Mouse (Mus musculus): ENCODE results near the gene Pnpo. TPM values are rescaled to one million over a fixed set of nuclear protein-coding genes. Genes with fewer than 3 reads are reported as not detected.
A peak's percentile ranks its signal among the peaks of the same experiment; 100 is the strongest.

Gene Pnpo
- total and polyA plus RNA-seq, 2 experiments from 2014 or later: 26.9 to 37.4 TPM

DNA sequence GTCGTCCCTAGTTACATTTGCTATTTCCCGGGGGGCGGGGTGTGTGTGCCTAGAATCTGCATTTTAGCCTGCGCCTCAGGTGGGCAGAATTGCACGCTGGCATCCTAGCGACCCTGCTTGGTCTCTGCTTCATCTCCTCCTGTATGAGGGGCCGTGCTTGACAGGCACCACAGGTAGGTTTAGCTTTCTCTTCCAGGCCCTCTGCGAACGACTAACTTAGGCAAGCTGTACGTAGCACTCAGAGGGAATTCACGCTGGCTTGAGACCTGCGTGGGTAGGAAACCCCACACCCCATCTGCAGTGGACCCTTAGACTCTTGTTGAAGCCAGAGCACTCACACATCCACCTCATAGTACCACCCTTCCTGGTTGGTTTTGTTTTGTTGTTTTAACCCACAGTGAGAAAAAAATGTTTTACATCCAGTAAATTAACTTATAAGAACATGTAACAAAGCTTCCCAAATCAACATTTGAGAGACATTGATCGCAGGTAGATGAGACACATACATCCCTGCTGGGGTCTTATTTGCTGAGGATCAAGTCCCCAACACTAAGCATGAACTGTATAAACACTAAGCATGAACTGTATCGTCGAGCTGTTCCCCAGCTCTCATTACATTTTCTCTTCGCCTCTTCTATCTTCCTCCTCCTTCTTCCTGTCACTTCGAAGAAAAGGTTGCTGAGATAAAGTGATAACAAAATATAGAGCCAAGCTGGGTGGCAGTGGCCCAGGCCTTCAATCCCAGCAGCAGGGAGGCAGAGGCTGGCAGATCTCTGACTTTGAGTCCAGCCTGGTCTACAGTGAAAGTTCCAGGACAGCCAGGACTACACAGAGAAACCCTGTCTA, 34.8 kb upstream of the Pnpo start:
- Histone ChIP-seq H3K9ac (replicated peaks; ENCODE audit: low read length, poor library complexity, severe bottlenecking) (peak overlapping the region; percentile 64), H3K9me3 (ENCODE audit: low read length) (no peaks in the 10 kb centered on the region), H3K36me3 (ENCODE audit: insufficient read depth, low read length) (no peaks in the 10 kb centered on the region), H3K4me2 (ENCODE audit: low read depth, low read length, poor library complexity, severe bottlenecking) (peak overlapping the region; percentile 88), H3K27ac (ENCODE audit: low read depth, low read length) (peak overlapping the region; percentile 77), H3K4me3 (ENCODE audit: low read depth, low read length) (peak overlapping the region; percentile 90), H3K27me3 (ENCODE audit: insufficient read depth, low read length) (no peaks in the 10 kb centered on the region), H3K4me1 (ENCODE audit: insufficient read depth, low read length) (peaks cover 11% of the 10 kb centered on the region)
- ATAC-seq (ENCODE audit: low FRiP score) (no peak), DNase-seq (ENCODE audit: low spot score) (no peak)
- TF ChIP-seq CTCF (IDR thresholded peaks at IDR 0.05): no peak
- 30% methylated on average over 17 of the region's 17 CpGs for WGBS

DNA sequence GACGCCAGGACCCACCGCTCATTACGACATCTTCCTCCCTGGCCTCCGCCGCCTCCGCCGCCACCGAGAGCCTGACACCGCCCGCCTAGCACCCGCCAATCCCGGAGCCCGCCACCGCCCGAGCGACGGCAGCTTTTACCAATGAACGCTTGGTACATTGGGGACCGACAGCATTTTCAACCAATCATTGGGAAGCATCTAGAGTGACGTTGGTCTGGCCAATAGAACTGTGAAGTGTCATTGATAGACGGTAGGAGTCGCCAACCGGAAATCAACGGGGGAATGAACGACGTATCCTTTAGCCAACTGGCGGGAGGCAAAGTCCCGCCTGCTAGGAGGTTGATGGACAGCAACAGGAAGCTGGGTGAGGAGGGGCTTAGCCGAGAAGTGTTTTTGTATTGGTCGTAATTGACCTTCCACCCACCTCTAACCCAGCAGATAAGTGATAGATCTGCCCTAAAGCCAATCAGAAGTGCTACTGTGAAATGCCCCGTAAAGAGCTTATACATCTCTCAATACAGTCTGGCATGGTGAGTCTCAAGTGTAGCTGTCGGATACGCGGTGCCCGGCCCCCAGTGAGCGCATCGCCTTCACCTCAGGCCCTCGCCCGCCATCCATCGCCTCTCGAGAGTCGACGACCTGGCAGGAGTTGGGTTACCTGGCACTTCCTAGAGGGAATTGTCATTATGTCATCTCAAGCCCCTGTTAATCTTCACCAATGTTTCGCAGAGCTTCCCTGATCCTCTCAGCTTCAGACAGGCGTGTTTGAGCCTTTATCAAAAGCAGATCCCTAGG, 34.0 kb upstream of the Pnpo start:
- peaks cover 11% of the 10 kb centered on the region for H3K4me1 ChIP-seq (ENCODE audit: insufficient read depth, low read length)
- peak overlapping the region; percentile 82 for H3K9ac ChIP-seq (replicated peaks; ENCODE audit: low read length, poor library complexity, severe bottlenecking)
- H3K27ac ChIP-seq (ENCODE audit: low read depth, low read length): peak overlapping the region; percentile 98
- DNase-seq (ENCODE audit: low spot score) (peak; percentile 100), ATAC-seq (ENCODE audit: low FRiP score) (peak; percentile 97)
- no peaks in the 10 kb centered on the region for H3K36me3 ChIP-seq (ENCODE audit: insufficient read depth, low read length)
- peak overlapping the region; percentile 90 for H3K4me3 ChIP-seq (ENCODE audit: low read depth, low read length)
- TF ChIP-seq CTCF (IDR thresholded peaks at IDR 0.05): 0 out of 2 replicates have a peak, but pooled peaks have one; percentile 3
- H3K4me2 ChIP-seq (ENCODE audit: low read depth, low read length, poor library complexity, severe bottlenecking): peak overlapping the region; percentile 88
- under 1% methylated on average over 45 of the region's 45 CpGs for WGBS
- H3K9me3 ChIP-seq (ENCODE audit: low read length): no peaks in the 10 kb centered on the region
- no peaks in the 10 kb centered on the region for H3K27me3 ChIP-seq (ENCODE audit: insufficient read depth, low read length)

GRCm38 (mm10) chr11:96976911-96977591, 33.3 kb upstream of the Pnpo start:
- no peaks in the 10 kb centered on the region for H3K36me3 ChIP-seq (ENCODE audit: insufficient read depth, low read length)
- H3K4me1 ChIP-seq (ENCODE audit: insufficient read depth, low read length): peaks cover 15% of the 10 kb centered on the region
- H3K4me2 ChIP-seq (ENCODE audit: low read depth, low read length, poor library complexity, severe bottlenecking): peak overlapping the region; percentile 79
- no peaks in the 10 kb centered on the region for H3K9me3 ChIP-seq (ENCODE audit: low read length)
- H3K4me3 ChIP-seq (ENCODE audit: low read depth, low read length): peak overlapping the region; percentile 90
- H3K9ac ChIP-seq (replicated peaks; ENCODE audit: low read length, poor library complexity, severe bottlenecking): peak overlapping the region; percentile 82
- ATAC-seq (ENCODE audit: low FRiP score) (peak; percentile 73), DNase-seq (ENCODE audit: low spot score) (peak; percentile 88)
- TF ChIP-seq CTCF (IDR thresholded peaks at IDR 0.05): peak; percentile 33; the same call in 1 of the 2 replicates
- H3K27me3 ChIP-seq (ENCODE audit: insufficient read depth, low read length): no peaks in the 10 kb centered on the region
- H3K27ac ChIP-seq (ENCODE audit: low read depth, low read length): peak overlapping the region; percentile 98
- under 1% methylated on average over 35 of the region's 50 CpGs for WGBS

GRCm38 (mm10) chr11:96976379-96976687, 32.5 kb upstream of the Pnpo start:
- peak; percentile 24 for DNase-seq (ENCODE audit: low spot score)
- peaks cover 15% of the 10 kb centered on the region for H3K4me1 ChIP-seq (ENCODE audit: insufficient read depth, low read length)
- TF ChIP-seq CTCF (IDR thresholded peaks at IDR 0.05): no peak
- H3K4me2 ChIP-seq (ENCODE audit: low read depth, low read length, poor library complexity, severe bottlenecking): peak overlapping the region; percentile 79
- no peaks in the 10 kb centered on the region for H3K9me3 ChIP-seq (ENCODE audit: low read length)
- 49% methylated on average over 3 of the region's 3 CpGs for WGBS
- no peaks in the 10 kb centered on the region for H3K27me3 ChIP-seq (ENCODE audit: insufficient read depth, low read length)
- H3K36me3 ChIP-seq (ENCODE audit: insufficient read depth, low read length): no peaks in the 10 kb centered on the region
- peak overlapping the region; percentile 90 for H3K4me3 ChIP-seq (ENCODE audit: low read depth, low read length)
- ATAC-seq (ENCODE audit: low FRiP score): no peak
- peak overlapping the region; percentile 98 for H3K27ac ChIP-seq (ENCODE audit: low read depth, low read length)
- H3K9ac ChIP-seq (replicated peaks; ENCODE audit: low read length, poor library complexity, severe bottlenecking): peak overlapping the region; percentile 82

- no peak for ATAC-seq (ENCODE audit: low FRiP score)
- Histone ChIP-seq H3K4me3 (ENCODE audit: low read depth, low read length) (peak overlapping the region; percentile 90; the same call in 1 of the 2 replicates), H3K36me3 (ENCODE audit: insufficient read depth, low read length) (no peaks in the 10 kb centered on the region), H3K9ac (replicated peaks; ENCODE audit: low read length, poor library complexity, severe bottlenecking) (peak overlapping the region; percentile 82; the same call in 1 of the 2 replicates), H3K27ac (ENCODE audit: low read depth, low read length) (no peak overlapping the region; the same call in 1 of the 2 replicates), H3K4me1 (ENCODE audit: insufficient read depth, low read length) (peaks cover 15% of the 10 kb centered on the region), H3K27me3 (ENCODE audit: insufficient read depth, low read length) (no peaks in the 10 kb centered on the region), H3K9me3 (ENCODE audit: low read length) (no peaks in the 10 kb centered on the region), H3K4me2 (ENCODE audit: low read depth, low read length, poor library complexity, severe bottlenecking) (peak overlapping the region; percentile 79)
- peak; percentile 31 for DNase-seq (ENCODE audit: low spot score)
- 74% methylated on average over 10 of the region's 10 CpGs for WGBS
- TF ChIP-seq CTCF (IDR thresholded peaks at IDR 0.05): no peak
Measured at GRCm38 (mm10) chr11:96975511-96976378, 32.0 kb upstream of the Pnpo start.

Data from midbrain, postnatal 0 days (tissue).